Mouse (Mus musculus) hindbrain, embryonic 16.5 days (tissue): Measurements from ENCODE around the gene Serpina3m. TPM values are rescaled to one million over a fixed set of nuclear protein-coding genes. Genes with fewer than 3 reads are reported as not detected.
"Not testable (repeated sequence)": the region's sequence is repeated elsewhere in the genome, so short reads cannot be mapped to it uniquely, and the experiment has no call there.

Experiments
- ATAC-seq: fragments of 200-750 bp; cut with Nextera tagmentation; 2 replicates; pipeline ENCODE4 v1.8.0; 2017; ENCODE audit warnings: moderate TSS enrichment, moderate library complexity
- H3K27ac ChIP-seq: fragments of 300-500 bp; sonication (generic); 2 replicates; pipeline ENCODE4 v1.5.1; 2014; ENCODE audit warnings: low read depth, mild to moderate bottlenecking, control low read depth, low read length, moderate library complexity
- H3K27me3 ChIP-seq: fragments of 300-500 bp; sonication (generic); replicated peaks from 2 replicates; pipeline ENCODE4 v1.6.1; 2014; ENCODE audit warnings: low read length; ENCODE audit not compliant: control insufficient read depth, insufficient read depth
- H3K36me3 ChIP-seq: fragments of 300-500 bp; sonication (generic); 2 replicates; pipeline ENCODE4 v1.6.1; 2014; ENCODE audit warnings: mild to moderate bottlenecking, low read length, moderate library complexity, mixed read lengths; ENCODE audit not compliant: control insufficient read depth, insufficient read depth
- H3K4me1 ChIP-seq: fragments of 300-500 bp; sonication (generic); 2 replicates; pipeline ENCODE4 v1.6.1; 2014; ENCODE audit warnings: low read depth, low read length; ENCODE audit not compliant: control insufficient read depth, insufficient read depth
- H3K4me2 ChIP-seq: fragments of 300-500 bp; sonication (generic); 2 replicates; pipeline ENCODE4 v1.6.1; 2014; ENCODE audit warnings: mild to moderate bottlenecking, low read length, control low read depth, moderate library complexity
- H3K4me3 ChIP-seq: fragments of 300-500 bp; sonication (generic); 2 replicates; pipeline ENCODE4 v1.5.1; 2014; ENCODE audit warnings: mild to moderate bottlenecking, low read length, control low read depth, moderate library complexity
- H3K9ac ChIP-seq: fragments of 300-500 bp; sonication (generic); 2 replicates; pipeline ENCODE4 v1.6.1; 2014; ENCODE audit warnings: low read depth, mild to moderate bottlenecking, control low read depth, low read length, moderate library complexity
- H3K9me3 ChIP-seq: fragments of 300-500 bp; sonication (generic); 2 replicates; pipeline ENCODE4 v1.6.1; 2014; ENCODE audit warnings: mild to moderate bottlenecking, low read length, moderate library complexity; ENCODE audit not compliant: control insufficient read depth
- WGBS: fragments of 180-500 bp; shearing (Covaris S2); extraction: QIAGEN DNeasy Blood & Tissue Kit; methylation state at CpG from one replicate; pipeline ENCODE4 v1.1.7; 2014; 5-methylcytosine and 5-hydroxymethylcytosine counted together
- polyA plus RNA-seq: library from polyadenylated mRNA; unstranded; fragments of >200 nt; fragmentation: Nextera tagmentation; extraction: Ambion mirVana; gene quantifications from 2 replicates; pipeline ENCODE4 v1.2.1, GENCODE M21; 2015

Serpina3m gene
- polyA plus RNA-seq, 1 experiment from 2014 or later = not detected

- H3K27ac ChIP-seq, H3K4me1 ChIP-seq, H3K4me3 ChIP-seq, H3K9ac ChIP-seq, ATAC-seq, H3K36me3 ChIP-seq, H3K9me3 ChIP-seq, H3K27me3 ChIP-seq, H3K4me2 ChIP-seq: not testable (repeated sequence)
These were observed 4.2 kb downstream of the Serpina3m start for GRCm38 (mm10) chr12:104342489-104342888.

GRCm38 (mm10) chr12:104345181-104345580, 6.9 kb downstream of the Serpina3m start:
- no peak overlapping the region for H3K27ac ChIP-seq
- WGBS = 82% methylated on average over 2 of the region's 2 CpGs

GRCm38 (mm10) chr12:104345707-104346106, 7.4 kb downstream of the Serpina3m start:
- Histone ChIP-seq H3K9me3 (no peaks in the 10 kb centered on the region; the same call in 1 of the 2 replicates), H3K4me3 (no peak overlapping the region), H3K27ac (no peak overlapping the region), H3K27me3 (no peaks in the 10 kb centered on the region), H3K36me3 (no peaks in the 10 kb centered on the region), H3K9ac (no peak overlapping the region), H3K4me1 (no peaks in the 10 kb centered on the region), H3K4me2 (no peak overlapping the region)
- no peak for ATAC-seq

More at GRCm38 (mm10) chr12:104345181-104345580, 6.9 kb downstream of the Serpina3m start:
- Histone ChIP-seq H3K27me3 (no peaks in the 10 kb centered on the region), H3K36me3 (no peaks in the 10 kb centered on the region), H3K9ac (no peak overlapping the region), H3K4me3 (no peak overlapping the region), H3K9me3 (no peaks in the 10 kb centered on the region; the same call in 1 of the 2 replicates), H3K4me1 (no peaks in the 10 kb centered on the region), H3K4me2 (no peak overlapping the region)
- no peak for ATAC-seq

- no peak overlapping the region for H3K9ac ChIP-seq
- WGBS = 81% methylated on average over 2 of the region's 2 CpGs
- no peaks in the 10 kb centered on the region for H3K27me3 ChIP-seq
- H3K4me3 ChIP-seq = no peak overlapping the region
- H3K9me3 ChIP-seq = no peaks in the 10 kb centered on the region; the same call in 1 of the 2 replicates
- H3K4me2 ChIP-seq = no peak overlapping the region
- H3K27ac ChIP-seq = no peak overlapping the region
- H3K36me3 ChIP-seq = no peaks in the 10 kb centered on the region
- ATAC-seq = no peak
- H3K4me1 ChIP-seq = no peaks in the 10 kb centered on the region
These were observed 8.8 kb downstream of the Serpina3m start for GRCm38 (mm10) chr12:104347091-104347490.

GRCm38 (mm10) chr12:104351812-104352211, 13.5 kb downstream of the Serpina3m start:
- not testable (repeated sequence) for H3K27me3 ChIP-seq, ATAC-seq, H3K4me2 ChIP-seq, H3K4me3 ChIP-seq, H3K27ac ChIP-seq, H3K9ac ChIP-seq, H3K36me3 ChIP-seq, H3K9me3 ChIP-seq, H3K4me1 ChIP-seq
- 32% methylated on average over 3 of the region's 3 CpGs for WGBS

GRCm38 (mm10) chr12:104356006-104356405, 17.7 kb downstream of the Serpina3m start:
- Histone ChIP-seq H3K4me1 (no peaks in the 10 kb centered on the region), H3K9ac (no peak overlapping the region), H3K36me3 (no peaks in the 10 kb centered on the region), H3K4me3 (no peak overlapping the region), H3K27ac (no peak overlapping the region), H3K4me2 (no peak overlapping the region), H3K9me3 (no peaks in the 10 kb centered on the region), H3K27me3 (no peaks in the 10 kb centered on the region)
- no peak for ATAC-seq
- WGBS = 89% methylated on average over 3 of the region's 3 CpGs

GRCm38 (mm10) chr12:104369986-104370385, 31.7 kb downstream of the Serpina3m start:
- Histone ChIP-seq H3K27me3 (no peaks in the 10 kb centered on the region), H3K9me3 (no peaks in the 10 kb centered on the region), H3K36me3 (no peaks in the 10 kb centered on the region), H3K4me2 (no peak overlapping the region), H3K4me1 (no peaks in the 10 kb centered on the region), H3K9ac (no peak overlapping the region), H3K27ac (no peak overlapping the region), H3K4me3 (no peak overlapping the region)
- no peak for ATAC-seq
- 89% methylated on average over 3 of the region's 3 CpGs for WGBS

- H3K36me3 ChIP-seq, H3K4me2 ChIP-seq, H3K9me3 ChIP-seq, H3K4me1 ChIP-seq, H3K27me3 ChIP-seq, H3K9ac ChIP-seq, ATAC-seq, H3K4me3 ChIP-seq, H3K27ac ChIP-seq: not testable (repeated sequence)
- 70% methylated on average over 5 of the region's 5 CpGs for WGBS
These were observed 38.9 kb downstream of the Serpina3m start for GRCm38 (mm10) chr12:104377179-104377578.

GRCm38 (mm10) chr12:104378351-104378750, 40.1 kb downstream of the Serpina3m start:
- not testable (repeated sequence) for H3K36me3 ChIP-seq, ATAC-seq, H3K27ac ChIP-seq, H3K4me2 ChIP-seq, H3K27me3 ChIP-seq, H3K9me3 ChIP-seq, H3K4me1 ChIP-seq, H3K4me3 ChIP-seq, H3K9ac ChIP-seq
- WGBS = 73% methylated on average over 2 of the region's 2 CpGs

GRCm38 (mm10) chr12:104378815-104379214, 40.5 kb downstream of the Serpina3m start:
- H3K4me1 ChIP-seq, H3K9ac ChIP-seq, ATAC-seq, H3K4me2 ChIP-seq, H3K27ac ChIP-seq, H3K27me3 ChIP-seq, H3K36me3 ChIP-seq, H3K4me3 ChIP-seq, H3K9me3 ChIP-seq: not testable (repeated sequence)
- WGBS = 45% methylated on average over 5 of the region's 5 CpGs
